21 mouse cellular contexts compared by ENCODE assay signal in genomic region chr1:155526176-155526575, GRCm38 (mm10). TPM values are rescaled to one million over a fixed set of nuclear protein-coding genes. Genes with fewer than 3 reads are reported as not detected.
DNase-seq lines count a peak whose midpoint lies in the region; ATAC-seq and TF ChIP-seq lines count a peak whose summit lies in the region.
"Had no signal": no experiment of that assay in that cellular context is flagged by ENCODE, and none has a peak within 500 bp of the region (broad histone marks: within the 10 kb centered on the region; RNA-seq: fewer than 3 reads in every experiment).

No protein-coding gene starts in this region.

- peaks cover 4% of the 10 kb centered on the region; the same call in 1 of the 2 replicates for H3K36me3 ChIP-seq in heart, adult 2 months (ENCODE audit: control insufficient read depth, insufficient read depth, low read length)
- no peaks in the 10 kb centered on the region for H3K36me3 ChIP-seq in heart, embryonic 14.5 days (ENCODE audit: control insufficient read depth, insufficient read depth, low read length)
- H3K36me3 ChIP-seq in heart, embryonic 10.5 days = no peaks in the 10 kb centered on the region
- H3K36me3 ChIP-seq: embryonic facial prominence, embryonic 15.5 days; forebrain, embryonic 10.5 days; hindbrain, embryonic 12.5 days had no signal

- peak overlapping the region; percentile 62 for H3K9ac ChIP-seq in heart, adult 2 months (ENCODE audit: low read depth, low read length)
- peak overlapping the region; percentile 67 for H3K9ac ChIP-seq in heart, embryonic 14.5 days (ENCODE audit: low read length)
- H3K9ac ChIP-seq: embryonic facial prominence, embryonic 15.5 days; hindbrain, embryonic 12.5 days had no signal

- peak overlapping the region; percentile 82 for H3K27ac ChIP-seq in heart, adult 2 months
- peak overlapping the region; percentile 16 to 44; a peak in 2 of 4 replicates for H3K27ac ChIP-seq in heart, embryonic 14.5 days (replicated peaks in 1 of 2; ENCODE audit: control insufficient read depth in 1 of 2, insufficient read depth in 1 of 2, low read depth in 2 of 2, low read length in 2 of 2)
- H3K27ac ChIP-seq in heart, embryonic 10.5 days = no peak overlapping the region
- H3K27ac ChIP-seq: embryonic facial prominence, embryonic 15.5 days; hindbrain, embryonic 12.5 days had no signal

- no peak for TF ChIP-seq EP300 in heart, adult 2 months (IDR thresholded peaks at IDR 0.05; ENCODE audit: insufficient read depth, low read depth, low read length)

- H3K9me3 ChIP-seq in heart, embryonic 14.5 days (ENCODE audit: control insufficient read depth, low read length) = no peaks in the 10 kb centered on the region; the same call in 1 of the 2 replicates
- peaks cover 6% of the 10 kb centered on the region; the same call in 1 of the 2 replicates for H3K9me3 ChIP-seq in heart, embryonic 10.5 days
- H3K9me3 ChIP-seq: embryonic facial prominence, embryonic 15.5 days; hindbrain, embryonic 12.5 days had no signal

- TF ChIP-seq CTCF in heart, adult 2 months (IDR thresholded peaks at IDR 0.05) = no peak

- H3K4me3 ChIP-seq in heart, adult 2 months = peak overlapping the region; percentile 38
- peak overlapping the region in 1 of 2 experiments; percentile 4; a peak in 1 of 4 replicates for H3K4me3 ChIP-seq in heart, embryonic 14.5 days (ENCODE audit: control insufficient read depth in 1 of 2, insufficient read depth in 1 of 2, low read depth in 1 of 2, low read length in 2 of 2)
- H3K4me3 ChIP-seq in heart, embryonic 10.5 days = no peak overlapping the region
- H3K4me3 ChIP-seq: embryonic facial prominence, embryonic 15.5 days; erythroblast, embryonic 14.5 days; forebrain, embryonic 10.5 days; hindbrain, embryonic 12.5 days had no signal

- DNase-seq in adrenal gland, postnatal 14 days = peak; percentile 12
- no peak for DNase-seq in adrenal gland, postnatal 36 days
- DNase-seq in heart, adult 2 months = no peak
- no peak for DNase-seq in heart, postnatal 4 days
- DNase-seq in heart, embryonic 10.5 days (ENCODE audit: low spot score) = no peak
- DNase-seq in thymus, postnatal 0 days (ENCODE audit: low spot score) = peak; percentile 28
- DNase-seq in thymus, adult 18-20 months = no peak
- DNase-seq: cerebellum, adult 11 months; cerebellum, adult 8-10 months; cerebellum, postnatal 14 days; gastrocnemius, postnatal 25 days; kidney, adult 8-10 months had no signal

- H3K27me3 ChIP-seq in heart, adult 2 months (ENCODE audit: control insufficient read depth, insufficient read depth, low read length) = no peaks in the 10 kb centered on the region
- no peaks in the 10 kb centered on the region for H3K27me3 ChIP-seq in heart, embryonic 14.5 days (ENCODE audit: control insufficient read depth, insufficient read depth, low read length)
- no peaks in the 10 kb centered on the region for H3K27me3 ChIP-seq in heart, embryonic 10.5 days (ENCODE audit: insufficient read depth, poor library complexity, severe bottlenecking)
- H3K27me3 ChIP-seq: embryonic facial prominence, embryonic 15.5 days had no signal

- no peaks in the 10 kb centered on the region for H3K79me2 ChIP-seq in heart, adult 2 months (replicated peaks; ENCODE audit: control insufficient read depth, insufficient read depth, low read length)

- ATAC-seq in heart, embryonic 14.5 days (ENCODE audit: insufficient number of reproducible peaks, insufficient read depth, low FRiP score, low read depth) = no peak
- ATAC-seq: forebrain, embryonic 16.5 days; hindbrain, embryonic 16.5 days; inflammation-experienced regulatory T-cells, adult 6 months; intestine, postnatal 0 days had no signal

- peak overlapping the region; percentile 59 for H3K4me2 ChIP-seq in heart, embryonic 14.5 days (ENCODE audit: low read length)
- H3K4me2 ChIP-seq: embryonic facial prominence, embryonic 15.5 days; hindbrain, embryonic 12.5 days had no signal

- intact Hi-C loops in heart, adult 2 months (cut with DNase I) = no loop called here

- WGBS in heart, adult 2 months = 51% methylated on average over 5 of the region's 5 CpGs
- WGBS in heart, embryonic 14.5 days = 41% methylated on average over 5 of the region's 5 CpGs
- 47% methylated on average over 5 of the region's 5 CpGs for WGBS in heart, embryonic 10.5 days

- TF ChIP-seq POLR2A in heart, adult 2 months (IDR thresholded peaks at IDR 0.05; ENCODE audit: insufficient read depth, low read depth, low read length) = no peak

- peaks cover 2% of the 10 kb centered on the region; the same call in 1 of the 2 replicates for H3K4me1 ChIP-seq in heart, adult 2 months (ENCODE audit: control insufficient read depth, insufficient read depth, low read length)
- peaks cover 38 to 45% of the 10 kb centered on the region in 2 experiments for H3K4me1 ChIP-seq in heart, embryonic 14.5 days (ENCODE audit: control insufficient read depth in 2 of 2, insufficient read depth in 2 of 2, low read length in 2 of 2)
- peaks cover 55% of the 10 kb centered on the region for H3K4me1 ChIP-seq in heart, embryonic 10.5 days

RNA-seq across cellular contexts. Expression of gene Acbd6, which starts 31.7 kb away (rescaled TPM):
- 73.9 and 82.1 TPM in 2 replicates for total RNA-seq in adrenal gland, postnatal 14 days (2021)
- 10 to 100 TPM; 67.2 to 75.2 TPM for total RNA-seq in adrenal gland, postnatal 36 days (2021)
- 10 to 100 TPM; 57.1 to 63.6 TPM for total RNA-seq in heart, adult 2 months (2021)
- 28.3 and 55.7 TPM in 2 replicates for polyA plus RNA-seq in heart, adult 2 months (2012; rRNA removed)
- 10 to 100 TPM; 66.1 to 67.6 TPM for total RNA-seq in heart, postnatal 4 days (2021)
- polyA plus RNA-seq in heart, embryonic 14.5 days (2014; fragmentation: Nextera tagmentation; extraction: Ambion mirVana) = 55.5 and 61.3 TPM in 2 replicates
- polyA plus RNA-seq in heart, embryonic 10.5 days (2016; fragmentation: Nextera tagmentation; extraction: Ambion mirVana) = 55.6 and 71.2 TPM in 2 replicates
- polyA plus RNA-seq in thymus, postnatal 0 days (2015; fragmentation: Nextera tagmentation; extraction: Ambion mirVana) = 112 and 114 TPM in 2 replicates

Comparison
In these comparisons a context has a peak if more than half of its experiments do, and no peak if none do; other contexts are left out.
1. DNase-seq: peak in adrenal gland, postnatal 14 days (single experiment) and thymus, postnatal 0 days (single experiment); none in adrenal gland, postnatal 36 days (0 of 2), heart, adult 2 months (0 of 2), heart, postnatal 4 days (single experiment), heart, embryonic 10.5 days (single experiment) and thymus, adult 18-20 months (0 of 2).